Comparison of ENCODE assay signal across 17 mouse cellular contexts in genomic region chr8:83141358-83141757, GRCm38 (mm10). TPM values are rescaled to one million over a fixed set of nuclear protein-coding genes. Genes with fewer than 3 reads are reported as not detected.
DNase-seq lines count a peak whose midpoint lies in the region; ATAC-seq and TF ChIP-seq lines count a peak whose summit lies in the region.
"Had no signal": no experiment of that assay in that cellular context is flagged by ENCODE, and none has a peak within 500 bp of the region (broad histone marks: within the 10 kb centered on the region; RNA-seq: fewer than 3 reads in every experiment).

No protein-coding gene starts in this region.

- WGBS in macrophage (ENCODE audit: missing documents): 6% methylated on average over 5 of the region's 5 CpGs
- 70% methylated on average over 5 of the region's 5 CpGs for WGBS in heart, embryonic 11.5 days (ENCODE audit: insufficient replicate concordance)

- H3K4me3 ChIP-seq in layer of hippocampus, adult 2 months: no peak overlapping the region
- no peak overlapping the region for H3K4me3 ChIP-seq in cortical plate, adult 2 months (ENCODE audit: insufficient read depth, low read length)
- H3K4me3 ChIP-seq in macrophage (ENCODE audit: inconsistent target): no peak overlapping the region
- no peak overlapping the region for H3K4me3 ChIP-seq in heart, embryonic 11.5 days (ENCODE audit: low read depth, low read length)
- H3K4me3 ChIP-seq: forebrain, embryonic 13.5 days; gastrocnemius, adult 2 months; heart, embryonic 13.5 days; limb, embryonic 10.5 days; midbrain, embryonic 10.5 days; stomach, embryonic 15.5 days had no signal

- no peak overlapping the region for H3K9ac ChIP-seq in heart, embryonic 11.5 days (ENCODE audit: low read depth, low read length)
- H3K9ac ChIP-seq: forebrain, embryonic 13.5 days; heart, embryonic 13.5 days; hindbrain, embryonic 14.5 days; stomach, embryonic 15.5 days had no signal

- no peak for TF ChIP-seq POLR2A in cortical plate, adult 2 months (IDR thresholded peaks at IDR 0.05; ENCODE audit: extremely low read depth, insufficient read depth, low read length)

- no peak for TF ChIP-seq CTCF in layer of hippocampus, adult 2 months (conservative IDR thresholded peaks at IDR 0.05)
- no peak for TF ChIP-seq CTCF in cortical plate, adult 2 months (IDR thresholded peaks at IDR 0.05; ENCODE audit: extremely low read depth, insufficient read depth, low read length)

- H3K9me3 ChIP-seq in heart, embryonic 11.5 days (replicated peaks; ENCODE audit: control insufficient read depth, low read length): no peaks in the 10 kb centered on the region
- H3K9me3 ChIP-seq: forebrain, embryonic 13.5 days; heart, embryonic 13.5 days; limb, embryonic 10.5 days; midbrain, embryonic 10.5 days; stomach, embryonic 15.5 days had no signal

- H3K4me1 ChIP-seq in cortical plate, adult 2 months (ENCODE audit: control insufficient read depth, insufficient read depth, low read length): no peaks in the 10 kb centered on the region
- H3K4me1 ChIP-seq in heart, embryonic 11.5 days (ENCODE audit: control insufficient read depth, insufficient read depth, low read length): no peaks in the 10 kb centered on the region
- H3K4me1 ChIP-seq: forebrain, embryonic 13.5 days; limb, embryonic 10.5 days; midbrain, embryonic 10.5 days had no signal

- no peaks in the 10 kb centered on the region for H3K27me3 ChIP-seq in heart, embryonic 11.5 days (ENCODE audit: control insufficient read depth, insufficient read depth, low read length)
- H3K27me3 ChIP-seq: forebrain, embryonic 13.5 days; heart, embryonic 13.5 days; stomach, embryonic 15.5 days had no signal

- peak overlapping the region; percentile 57 for H3K27ac ChIP-seq in layer of hippocampus, adult 2 months
- 0 out of 2 replicates have a peak overlapping the region, but pooled peaks have one; percentile 12 for H3K27ac ChIP-seq in cortical plate, adult 2 months (ENCODE audit: insufficient read depth, low read length)
- H3K27ac ChIP-seq in macrophage: peak overlapping the region; percentile 95
- H3K27ac ChIP-seq in heart, embryonic 11.5 days (ENCODE audit: low read depth, low read length): no peak overlapping the region
- H3K27ac ChIP-seq: forebrain, embryonic 13.5 days; gastrocnemius, adult 2 months; heart, embryonic 13.5 days; hindbrain, embryonic 14.5 days; limb, embryonic 10.5 days; midbrain, embryonic 10.5 days; stomach, embryonic 15.5 days had no signal

- H3K79me2 ChIP-seq in macrophage (ENCODE audit: inconsistent target): no peaks in the 10 kb centered on the region

- ATAC-seq in heart, embryonic 11.5 days (replicated peaks; ENCODE audit: insufficient number of reproducible peaks, low FRiP score, low TSS enrichment): no peak
- ATAC-seq: forebrain, embryonic 13.5 days had no signal

- no peak for DNase-seq in layer of hippocampus, adult 2 months (ENCODE audit: low spot score in 2 of 2)
- no peak for DNase-seq in layer of hippocampus, adult 8-10 months (ENCODE audit: low spot score in 2 of 2)
- DNase-seq in A20 (ENCODE audit: low read depth, low spot score): peak; percentile 61
- no peak for DNase-seq in kidney, postnatal 14 days
- DNase-seq in urinary bladder, adult 18-20 months (ENCODE audit: low spot score in 2 of 2): no peak
- DNase-seq: cerebellum, postnatal 36 days; gastrocnemius, adult 2 months; thymus, postnatal 25 days had no signal

- H3K4me2 ChIP-seq in heart, embryonic 11.5 days: no peak overlapping the region
- H3K4me2 ChIP-seq: forebrain, embryonic 13.5 days; heart, embryonic 13.5 days; hindbrain, embryonic 14.5 days; stomach, embryonic 15.5 days had no signal

- H3K36me3 ChIP-seq in macrophage (ENCODE audit: inconsistent target): no peaks in the 10 kb centered on the region
- no peaks in the 10 kb centered on the region for H3K36me3 ChIP-seq in heart, embryonic 11.5 days (ENCODE audit: control insufficient read depth, insufficient read depth, low read length)
- H3K36me3 ChIP-seq: heart, embryonic 13.5 days; limb, embryonic 10.5 days; midbrain, embryonic 10.5 days; stomach, embryonic 15.5 days had no signal

RNA-seq across cellular contexts. Expression of gene Tbc1d9, which starts 23.8 kb away (rescaled TPM):
- 10 to 100 TPM; 64.3 to 65.7 TPM for total RNA-seq in layer of hippocampus, adult 2 months (2021)
- total RNA-seq in layer of hippocampus, adult 8-10 months (2022): 10 to 100 TPM; 64.9 to 68.6 (median 65.5) TPM
- polyA plus RNA-seq in cortical plate, adult 2 months (2012; rRNA removed): 49.2 and 49.9 TPM in 2 replicates
- 10 to 100 TPM; 30.5 to 77.0 (median 60.9) TPM for total RNA-seq in macrophage (2018; cell fraction: chromatin; rRNA removed)
- total RNA-seq in macrophage (2018; cell fraction: cytosol; rRNA removed): 10 to 100 TPM; 40.0 to 66.0 (median 47.5) TPM
- total RNA-seq in macrophage (2018; cell fraction: nucleus; rRNA removed): 100 to 1,000 TPM in 2 of 26 experiments, 10 to 100 TPM in 24; 44.0 to 112 (median 68.3) TPM
- 25.9 to 34.3 TPM (median 30.4 TPM) in 3 replicates for polyA plus RNA-seq in macrophage (2018)
- polyA plus RNA-seq in heart, embryonic 11.5 days (2014; fragmentation: Nextera tagmentation; extraction: Ambion mirVana): 1.2 and 1.3 TPM in 2 replicates

RNA-seq across cellular contexts. Expression of gene Gm10645, which starts 24.6 kb away (rescaled TPM):
- 1 to 10 TPM; 1.1 to 1.4 TPM for total RNA-seq in layer of hippocampus, adult 2 months (2021)
- 1 to 10 TPM in 3 of 4 experiments, under 1 TPM in 1; 0.59 to 1.6 (median 1.3) TPM for total RNA-seq in layer of hippocampus, adult 8-10 months (2022)
- polyA plus RNA-seq in cortical plate, adult 2 months (2012; rRNA removed): 2.9 and 3.4 TPM in 2 replicates
- total RNA-seq in macrophage (2018; cell fraction: chromatin; rRNA removed): 1 to 10 TPM in 20 of 26 experiments, under 1 TPM in 4, not detected in 2; 0.79 to 4.2 (median 1.5) TPM
- total RNA-seq in macrophage (2018; cell fraction: cytosol; rRNA removed): 1 to 10 TPM in 13 of 26 experiments, under 1 TPM in 13; 0.51 to 2.0 (median 1.0) TPM
- total RNA-seq in macrophage (2018; cell fraction: nucleus; rRNA removed): 1 to 10 TPM in 23 of 26 experiments, under 1 TPM in 1, not detected in 2; 0.71 to 4.9 (median 2.6) TPM
- 0.42 to 1.4 TPM (median 0.69 TPM) in 3 replicates for polyA plus RNA-seq in macrophage (2018)
- polyA plus RNA-seq in heart, embryonic 11.5 days (2014; fragmentation: Nextera tagmentation; extraction: Ambion mirVana): 0.56 and 0.72 TPM in 2 replicates
- total RNA-seq: gastrocnemius, adult 2 months had no signal

Comparison
In these comparisons a context has a peak if more than half of its experiments do, and no peak if none do; other contexts are left out.
1. RNA of gene Tbc1d9, which starts 23.8 kb away (polyA plus RNA-seq): 49.2 to 49.9 TPM in cortical plate, adult 2 months and 25.9 to 34.3 TPM in macrophage; 1.2 to 1.3 TPM in heart, embryonic 11.5 days; every median in the first group is over 10 times any median in the second.